Mouse (Mus musculus) erythroblast, embryonic 14.5 days (primary cell): Measurements from ENCODE around the gene Amer1. TPM values are rescaled to one million over a fixed set of nuclear protein-coding genes. Genes with fewer than 3 reads are reported as not detected.

ENCODE experiments used
- H3K27me3 ChIP-seq: 2 replicates; pipeline ENCODE4 v1.6.1; 2012; ENCODE audit warnings: inconsistent platforms; ENCODE audit not compliant: control insufficient read depth
- H3K36me3 ChIP-seq: 2 replicates; pipeline ENCODE4 v1.6.1; 2012; ENCODE audit warnings: mild to moderate bottlenecking, inconsistent platforms; ENCODE audit not compliant: control insufficient read depth
- H3K4me1 ChIP-seq: 2 replicates; pipeline ENCODE4 v1.6.1; 2012; ENCODE audit warnings: inconsistent platforms; ENCODE audit not compliant: control insufficient read depth
- H3K4me3 ChIP-seq: replicated peaks from 2 replicates; pipeline ENCODE3; 2012; ENCODE audit warnings: moderate library complexity, mild to moderate bottlenecking, inconsistent platforms
- H3K9me3 ChIP-seq: 2 replicates; pipeline ENCODE4 v1.6.1; 2012; ENCODE audit warnings: low read length, inconsistent platforms, mixed read lengths; ENCODE audit not compliant: control insufficient read depth
- GATA1 ChIP-seq: IDR thresholded peaks from 2 replicates; pipeline ENCODE4 v1.6.1; 2012; ENCODE audit warnings: low read length, inconsistent platforms, mixed read lengths
- TAL1 ChIP-seq: IDR thresholded peaks from 3 replicates; pipeline ENCODE4 v1.6.1; 2012; ENCODE audit warnings: low read length, inconsistent platforms, mixed read lengths
- polyA plus RNA-seq: library from polyadenylated mRNA; stranded (reverse); fragments of >175 nt; gene quantifications from 2 replicates; pipeline ENCODE4 v1.2.3, GENCODE M21; 2012

The Amer1 gene
- polyA plus RNA-seq, 1 experiment = under 0.01 TPM

DNA sequence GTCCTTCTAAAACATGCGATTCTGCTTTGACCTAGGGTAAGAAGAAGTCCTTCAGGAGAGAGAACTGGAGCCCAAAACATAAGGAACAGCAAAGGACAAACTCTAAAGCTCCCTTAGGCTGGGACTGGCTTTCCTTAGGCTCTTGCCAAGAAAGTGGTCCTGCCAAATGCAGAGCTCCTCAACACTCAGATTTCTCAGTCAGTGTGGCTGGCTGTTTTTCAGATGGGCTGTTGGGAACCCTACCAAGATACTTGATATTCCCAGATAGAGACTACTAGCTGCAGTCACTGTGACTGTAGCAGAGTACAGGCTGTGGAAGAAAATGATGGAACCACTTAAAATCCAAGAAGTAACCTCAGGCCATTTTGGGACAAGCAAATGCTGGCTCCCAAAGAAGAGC, 7.4 kb downstream of the Amer1 start:
- Histone ChIP-seq H3K4me1 (no peaks in the 10 kb centered on the region), H3K9me3 (no peaks in the 10 kb centered on the region), H3K4me3 (no peak overlapping the region), H3K36me3 (no peaks in the 10 kb centered on the region), H3K27me3 (no peaks in the 10 kb centered on the region)
- TF ChIP-seq GATA1 = no peak
- no peak for TF ChIP-seq TAL1

DNA sequence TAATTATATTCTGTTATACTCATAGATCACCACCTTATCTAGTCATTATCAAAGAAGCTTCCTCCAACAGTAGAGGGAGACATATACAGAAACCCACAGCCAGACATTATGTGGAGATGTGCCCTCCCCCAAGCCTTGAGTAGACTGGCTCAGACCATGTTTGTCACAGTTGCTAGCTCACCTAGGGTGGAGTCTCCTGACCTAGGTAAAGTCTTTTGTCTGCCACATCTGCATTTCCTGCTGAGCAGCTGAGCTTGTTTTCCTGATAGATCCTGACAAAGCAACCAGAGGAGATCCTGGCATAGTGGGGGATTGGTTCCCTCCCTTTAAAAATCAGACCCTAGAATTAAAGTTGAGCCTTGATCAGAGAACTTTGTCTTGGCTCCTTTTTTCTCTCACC, 71.6 kb downstream of the Amer1 start:
- H3K36me3 ChIP-seq = no peaks in the 10 kb centered on the region
- H3K4me3 ChIP-seq = no peak overlapping the region
- TF ChIP-seq GATA1 (no peak), TAL1 (no peak)
- no peaks in the 10 kb centered on the region for H3K9me3 ChIP-seq
- H3K27me3 ChIP-seq = no peaks in the 10 kb centered on the region
- no peaks in the 10 kb centered on the region for H3K4me1 ChIP-seq

Other genes with a start within 250 kb of the Amer1 start
- gene Arhgef9, start 248.0 kb downstream of the Amer1 start, polyA plus RNA-seq = not detected in 2 replicates
- not detected in 2 replicates for gene Asb12, start 113.1 kb upstream of the Amer1 start, polyA plus RNA-seq
- not detected in 2 replicates for gene Pfn5, start 113.2 kb upstream of the Amer1 start, polyA plus RNA-seq
- not detected in 2 replicates for gene Zc4h2, start 213.6 kb upstream of the Amer1 start, polyA plus RNA-seq